Mouse (Mus musculus): Measurements from ENCODE around the gene Abcc12.

The Abcc12 gene

DNA sequence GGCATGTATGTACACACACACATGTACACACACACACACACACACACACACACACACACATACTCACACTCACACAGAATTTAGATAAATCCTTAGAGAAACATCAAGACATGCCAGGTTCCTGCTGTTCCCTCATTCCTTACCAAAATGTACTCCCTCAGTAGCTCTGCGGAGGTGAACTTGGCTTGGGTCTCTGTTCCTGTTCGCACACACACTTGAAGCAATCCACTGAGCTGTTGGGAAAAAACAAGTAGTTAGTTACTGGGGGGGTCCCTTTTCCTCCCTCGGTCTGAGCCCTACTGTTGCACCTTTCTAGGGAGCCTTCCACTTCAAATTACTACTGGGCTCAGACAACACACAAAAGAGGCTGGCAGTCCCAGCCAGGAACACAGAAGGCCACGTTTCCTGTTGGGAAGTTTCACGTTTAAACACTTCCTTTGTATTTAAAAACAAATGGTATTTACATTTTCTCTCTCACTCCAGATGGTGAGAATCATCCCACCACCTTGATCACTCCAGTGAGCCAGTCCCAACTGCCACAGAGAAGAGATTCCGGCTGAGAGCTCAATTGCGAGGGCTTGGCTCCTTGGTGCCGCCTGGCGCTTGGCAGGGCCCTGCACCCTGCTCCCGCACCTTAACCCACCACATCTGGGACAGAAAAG, 68.2 kb downstream of the Abcc12 start:
- no peak for DNase-seq (ENCODE audit: low spot score in 2 of 2)

DNA sequence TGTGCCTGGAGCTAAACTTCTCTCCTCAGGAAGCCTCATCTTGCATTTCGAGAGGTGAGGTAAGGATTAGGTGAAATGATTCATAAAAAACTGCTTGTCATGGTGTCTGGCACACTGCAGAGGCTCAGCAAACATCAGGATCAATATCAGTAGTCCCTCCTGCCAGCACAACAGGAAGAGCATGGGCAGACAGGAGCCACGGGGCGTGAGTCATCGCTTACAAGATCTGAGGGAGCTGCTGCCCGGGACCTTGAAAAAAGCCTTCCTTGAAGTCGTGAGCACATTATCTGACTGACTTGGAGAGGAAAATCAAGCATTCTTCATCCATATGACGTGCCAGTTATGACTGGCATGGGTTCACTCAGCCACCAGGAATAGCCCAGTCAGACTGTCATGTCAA, 79.1 kb downstream of the Abcc12 start:
- no peak for DNase-seq (ENCODE audit: low spot score in 2 of 2)

- DNase-seq (ENCODE audit: low spot score in 2 of 2): no peak
Measured at GRCm38 (mm10) chr8:86495056-86495455, 85.4 kb downstream of the Abcc12 start.

DNA sequence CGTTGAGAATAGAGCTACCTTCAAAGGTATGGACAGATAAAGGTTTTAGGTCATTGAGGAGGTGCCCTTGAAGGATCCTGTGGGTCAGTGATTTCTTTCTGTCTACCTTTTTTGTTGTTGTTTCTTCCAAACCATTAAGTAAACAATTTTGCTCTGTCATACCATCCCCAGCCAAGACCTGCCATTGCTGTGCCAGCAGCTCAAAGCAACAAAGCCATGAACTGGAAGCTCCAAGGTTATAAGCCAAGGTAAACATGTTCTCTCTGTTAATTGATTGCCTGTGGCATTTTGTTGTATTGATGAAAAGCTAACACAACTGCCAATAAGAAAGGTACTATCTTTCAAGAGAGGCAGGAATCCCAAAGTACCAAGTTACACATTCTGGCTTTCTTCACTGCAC, 86.6 kb downstream of the Abcc12 start:
- DNase-seq (ENCODE audit: low spot score in 2 of 2): no peak

DNA sequence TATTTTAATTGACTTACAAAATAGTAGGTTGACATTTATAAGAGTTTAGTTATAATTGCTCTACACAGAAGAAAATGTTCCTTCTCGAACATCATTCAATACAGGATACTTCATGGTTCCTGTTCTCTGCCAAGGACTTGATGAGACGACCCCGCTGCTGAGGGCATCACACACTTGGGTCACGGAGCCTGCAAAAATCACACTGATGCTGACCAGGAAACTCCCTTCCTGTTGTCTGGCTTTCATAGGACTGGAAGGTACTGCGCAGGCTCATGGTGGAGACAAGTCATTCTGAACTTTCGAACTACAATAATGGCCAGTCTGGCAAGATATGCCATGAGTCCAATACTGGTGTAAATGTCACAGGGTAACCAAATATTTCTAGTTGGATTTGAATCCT, 95.1 kb downstream of the Abcc12 start:
- no peak for DNase-seq (ENCODE audit: low spot score in 2 of 2)

DNA sequence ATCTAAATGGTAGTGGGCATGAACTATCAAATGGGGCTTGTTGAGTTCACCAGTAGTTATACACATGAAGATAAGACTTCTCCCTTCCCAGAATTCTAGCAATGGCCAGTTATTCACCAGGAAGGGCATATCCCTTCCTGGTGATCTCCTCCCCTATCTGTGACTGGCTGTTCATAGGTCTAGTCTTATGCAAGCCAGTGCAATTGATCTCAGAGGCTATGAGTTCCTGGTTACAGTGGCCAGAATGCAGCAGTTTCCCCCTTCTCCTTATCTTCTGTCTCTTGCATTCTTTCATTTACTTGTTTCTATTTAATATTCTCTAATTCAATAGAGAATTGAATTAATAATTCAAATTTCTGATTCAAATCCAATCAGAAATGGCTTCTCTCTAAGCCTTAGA, 96.2 kb downstream of the Abcc12 start:
- no peak for DNase-seq (ENCODE audit: low spot score in 2 of 2)

GRCm38 (mm10) chr8:86482116-86482515, 98.4 kb downstream of the Abcc12 start:
- DNase-seq (ENCODE audit: low spot score in 2 of 2): no peak

DNA sequence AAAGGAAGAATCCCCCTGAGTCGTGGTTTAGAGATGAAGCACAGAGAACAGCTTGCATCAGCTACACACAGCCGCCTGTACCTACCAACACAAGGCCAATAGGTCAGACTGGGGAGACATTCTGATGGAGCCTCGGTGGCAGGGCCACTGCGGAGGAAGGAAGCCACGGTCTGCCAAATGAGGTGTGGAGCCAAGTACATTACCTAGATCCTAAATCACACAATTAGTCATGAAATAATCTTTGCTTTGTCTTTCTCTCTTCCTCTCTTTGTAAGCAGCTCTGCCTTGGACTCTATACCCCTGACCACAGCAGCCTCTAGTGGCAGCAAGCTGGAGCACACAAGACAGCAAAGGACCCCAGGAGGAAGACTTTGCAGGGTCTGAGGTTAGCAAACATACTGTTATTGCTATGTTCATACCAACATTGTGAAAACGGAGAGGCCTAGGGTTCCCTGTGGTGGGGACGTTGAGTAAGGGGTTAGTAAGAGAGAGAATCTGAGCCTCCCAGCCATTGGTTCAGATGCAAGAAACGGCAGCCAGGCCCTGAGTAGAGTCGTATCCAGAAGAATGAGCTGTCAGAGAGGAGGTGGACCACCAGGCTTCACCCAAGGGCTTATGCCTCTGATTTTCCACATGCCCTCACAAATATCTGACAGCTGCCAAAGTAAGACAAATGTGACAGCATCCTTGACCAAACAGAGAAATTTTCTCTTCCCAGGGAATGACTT, 104.6 kb downstream of the Abcc12 start:
- DNase-seq (ENCODE audit: low spot score in 2 of 2): no peak

DNA sequence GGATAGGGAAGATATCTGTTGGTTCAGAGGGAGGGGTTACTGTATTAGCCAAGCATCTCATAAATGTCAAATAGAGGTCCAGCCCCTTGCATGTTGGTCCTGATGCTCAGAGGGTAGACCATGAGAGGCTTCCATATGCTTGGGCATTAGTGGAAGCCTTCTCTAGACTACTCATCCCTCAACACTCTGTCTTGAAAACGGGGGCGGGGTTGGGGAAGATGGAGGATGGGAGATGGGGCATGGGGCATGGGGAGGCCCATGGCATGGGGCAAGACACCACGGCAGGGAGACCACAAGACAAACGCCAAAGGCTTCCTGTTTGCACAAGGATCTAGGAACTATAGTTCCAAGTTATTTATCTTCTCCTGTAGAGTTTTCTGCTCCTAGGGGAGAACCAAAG, 106.0 kb downstream of the Abcc12 start:
- DNase-seq (ENCODE audit: low spot score in 2 of 2): no peak

- no peak for DNase-seq (ENCODE audit: low spot score in 2 of 2)
Measured at GRCm38 (mm10) chr8:86473121-86473520, 107.4 kb downstream of the Abcc12 start.

- no peak for DNase-seq (ENCODE audit: low spot score in 2 of 2)
Measured at GRCm38 (mm10) chr8:86470717-86471116, 109.8 kb downstream of the Abcc12 start.

DNA sequence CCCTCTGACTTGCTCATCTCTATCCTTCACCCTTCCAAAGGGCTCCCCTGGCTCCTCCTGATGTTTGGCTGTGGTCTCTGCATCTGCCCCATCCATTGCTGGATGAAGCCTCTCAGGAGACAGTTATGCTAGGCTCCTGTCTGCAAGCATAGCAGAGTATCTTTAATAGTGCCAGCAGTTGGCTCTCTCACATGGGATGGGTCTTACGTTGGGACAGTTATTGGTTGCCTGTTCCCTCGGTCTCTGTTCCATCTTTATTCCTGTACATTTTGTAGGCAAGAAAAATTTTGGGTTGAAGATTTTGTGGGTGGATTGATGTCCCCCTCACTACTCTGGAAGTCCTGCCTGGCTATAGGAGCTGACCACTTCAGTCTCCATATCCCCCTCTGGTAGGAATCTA, 117.3 kb downstream of the Abcc12 start:
- DNase-seq (ENCODE audit: low spot score in 2 of 2): no peak

- no peak for DNase-seq (ENCODE audit: low spot score in 2 of 2)
Measured at GRCm38 (mm10) chr8:86460372-86460771, 120.1 kb downstream of the Abcc12 start.

- DNase-seq (ENCODE audit: low spot score in 2 of 2): no peak
Measured at GRCm38 (mm10) chr8:86453697-86454480, 126.6 kb downstream of the Abcc12 start.

GRCm38 (mm10) chr8:86449870-86450515, 130.5 kb downstream of the Abcc12 start:
- no peak for DNase-seq (ENCODE audit: low spot score in 2 of 2)

DNA sequence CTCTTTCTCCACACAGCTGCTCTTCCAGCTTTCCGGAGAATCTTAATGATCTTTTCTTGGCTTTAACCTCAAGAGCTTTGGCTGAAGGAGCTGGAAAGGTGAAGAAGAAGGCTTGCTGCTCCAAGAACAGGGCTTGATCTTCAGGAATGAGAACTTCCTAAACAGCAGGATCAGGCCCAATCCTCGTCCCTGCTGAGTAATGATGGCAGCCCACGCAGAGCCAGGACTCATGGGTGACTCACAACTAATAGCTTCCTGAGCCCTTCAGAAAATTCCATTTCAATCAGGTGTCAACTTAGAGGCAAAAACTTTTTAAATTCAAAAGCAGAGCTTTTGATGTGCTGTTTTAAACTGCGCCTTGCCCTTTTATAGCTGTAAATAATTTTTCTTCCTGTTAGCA, 135.0 kb downstream of the Abcc12 start:
- no peak for DNase-seq (ENCODE audit: low spot score in 2 of 2)

DNA sequence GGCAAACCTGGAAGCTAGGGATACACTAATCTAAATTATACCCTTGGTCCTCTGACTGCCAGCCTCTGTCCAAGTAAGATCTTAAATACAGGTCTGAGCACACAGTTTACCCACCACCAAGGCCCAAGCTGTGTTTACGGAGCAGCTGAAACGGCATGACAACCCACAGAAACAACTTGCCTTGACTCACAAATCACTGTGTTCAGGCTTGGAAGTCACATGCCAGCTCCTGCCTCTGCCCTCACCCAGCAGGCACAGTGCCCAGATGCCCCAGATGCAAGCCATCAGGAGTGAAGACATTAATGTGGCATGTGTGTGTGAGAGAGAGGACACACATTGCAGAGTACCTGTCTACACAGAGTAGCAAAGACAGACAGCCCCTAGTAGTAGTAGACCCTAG, 136.7 kb downstream of the Abcc12 start:
- DNase-seq (ENCODE audit: low spot score in 2 of 2): no peak

DNA sequence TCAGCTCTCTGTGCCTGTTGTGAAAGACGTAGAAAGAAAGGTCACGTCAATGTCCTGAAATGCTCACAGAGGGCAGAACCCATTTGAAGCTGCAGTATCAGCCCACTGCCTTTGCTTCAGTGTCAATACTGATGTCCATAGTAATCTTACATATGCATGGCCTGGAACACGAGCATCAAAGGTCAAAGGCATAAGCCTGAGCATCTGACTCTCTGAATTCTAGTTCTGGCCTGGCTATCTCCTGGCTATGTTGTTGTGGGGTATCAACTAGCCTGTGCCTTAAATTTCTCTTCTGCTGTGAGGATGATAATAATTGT, 141.5 kb downstream of the Abcc12 start:
- no peak for DNase-seq (ENCODE audit: low spot score in 2 of 2)

GRCm38 (mm10) chr8:86438133-86438982, 142.1 kb downstream of the Abcc12 start:
- DNase-seq (ENCODE audit: low spot score in 2 of 2): no peak

DNA sequence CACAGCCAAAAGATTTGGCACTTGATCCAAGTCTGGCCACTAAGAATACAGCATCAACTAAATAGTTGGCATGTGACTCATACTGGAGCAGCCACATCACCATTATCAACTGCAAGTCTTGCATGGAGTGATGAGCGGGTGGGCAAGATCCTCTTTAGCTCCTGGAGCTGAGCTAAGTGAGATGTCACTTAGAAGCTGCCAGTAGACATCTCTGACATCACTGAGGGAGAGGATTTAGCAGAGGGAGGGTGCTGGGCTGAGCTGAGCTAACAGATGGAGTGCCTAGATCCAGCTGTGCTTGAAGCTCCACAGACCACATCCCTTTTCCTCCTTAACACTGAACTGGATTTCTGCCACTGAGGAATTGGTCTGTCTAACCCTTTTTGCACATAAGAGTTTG, 143.1 kb downstream of the Abcc12 start:
- no peak for DNase-seq (ENCODE audit: low spot score in 2 of 2)
